Mouse (Mus musculus) heart, adult 18-20 months (tissue): ENCODE results near the gene Nxph4. TPM values are rescaled to one million over a fixed set of nuclear protein-coding genes. Genes with fewer than 3 reads are reported as not detected.

Experiments
- DNase-seq, 2 experiments: peaks; one replicate each; pipeline ENCODE4 v3.0.0; 2021 to 2022; ENCODE audit warnings: mixed read lengths in 1 of 2
- long read RNA-seq, 2 experiments: library from polyadenylated mRNA; stranded (forward); transcript quantifications; one replicate each; pipeline ENCODE4 v2.0.0; 2021
- total RNA-seq, 2 experiments: library from RNA; stranded (reverse); gene quantifications; 2 replicates each; pipeline ENCODE4 v1.2.3; 2021

Gene Nxph4
- total RNA-seq = under 1 TPM; 0.35 to 0.39 TPM
- long read RNA-seq, experiment 1 = 0 reads
- long read RNA-seq, experiment 2 = 0 reads

- no peak for DNase-seq
These were observed at the start of gene Nxph4 for GRCm38 (mm10) chr10:127534036-127534928. TSS of gene Nxph4 (minus strand) at chr10:127534559.

- DNase-seq = no peak
These were observed 49.3 kb upstream of the Nxph4 start for GRCm38 (mm10) chr10:127583649-127584048.

DNA sequence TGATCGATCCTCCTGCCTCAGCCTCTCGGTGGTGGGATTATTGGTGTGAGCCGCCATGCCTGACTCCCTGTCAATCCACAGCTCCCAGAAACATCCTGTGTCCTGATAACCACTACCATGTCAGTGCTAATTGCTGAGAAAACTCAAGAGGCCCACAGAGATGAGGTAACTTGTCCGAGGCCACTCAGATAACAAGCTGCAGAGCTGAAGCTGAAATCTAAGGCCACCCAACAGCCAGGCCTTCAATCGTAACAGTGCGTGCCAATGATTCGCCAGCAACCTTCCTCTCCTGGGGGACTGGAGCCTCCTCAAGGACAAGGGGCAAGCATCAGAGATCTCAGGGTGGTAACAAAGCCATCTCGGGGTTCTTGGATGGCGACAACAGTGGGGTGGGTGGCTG, 46.9 kb upstream of the Nxph4 start:
- DNase-seq = no peak

DNA sequence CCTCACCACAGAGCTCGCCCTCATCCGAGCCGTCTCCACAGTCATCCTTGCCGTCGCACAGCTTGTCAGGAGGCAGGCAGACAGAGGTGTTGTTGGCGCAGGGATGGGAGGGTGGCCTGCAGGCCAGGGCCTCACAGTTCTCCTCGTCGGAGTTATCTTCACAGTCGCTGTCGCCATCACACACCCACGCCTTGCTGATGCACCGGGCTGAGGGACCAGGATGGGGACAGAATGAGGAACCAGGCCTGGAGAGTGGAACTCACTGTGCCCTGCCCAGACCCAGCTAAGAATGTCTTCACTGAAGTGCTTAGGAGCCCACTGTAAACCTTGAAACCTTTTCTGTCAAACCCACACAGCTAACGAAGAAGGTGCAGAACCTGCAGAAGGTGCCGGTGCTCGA, 43.6 kb upstream of the Nxph4 start:
- DNase-seq = no peak

GRCm38 (mm10) chr10:127577156-127577555, 42.8 kb upstream of the Nxph4 start:
- DNase-seq = no peak

DNA sequence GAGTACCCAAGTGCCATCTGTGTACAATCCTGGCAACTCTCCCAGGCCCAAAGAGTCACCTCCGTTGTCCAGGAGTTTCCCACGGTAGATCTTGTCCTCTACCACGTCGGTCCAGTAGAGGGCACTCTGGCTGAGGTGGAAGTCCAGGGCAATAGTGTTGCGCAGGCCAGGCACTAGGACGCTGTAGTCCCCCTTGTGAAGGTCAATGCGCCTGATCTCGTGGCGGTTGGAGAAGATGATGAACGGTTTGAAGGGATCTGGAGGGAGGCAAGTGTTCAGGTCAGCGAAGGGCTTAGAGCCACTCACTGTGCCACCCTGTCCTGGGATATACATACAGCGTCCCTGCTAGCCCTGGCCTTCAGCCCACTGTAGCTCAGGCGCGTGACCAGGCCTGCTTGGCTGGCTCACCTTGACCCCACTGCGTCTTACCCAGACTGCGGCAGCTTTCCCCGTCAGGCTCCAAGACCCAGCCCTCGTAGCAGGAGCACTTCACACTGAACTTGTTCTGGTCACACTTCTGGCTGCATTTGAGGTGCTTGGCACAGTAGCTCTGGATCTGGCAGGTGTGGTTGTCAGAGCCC, 42.1 kb upstream of the Nxph4 start:
- peak; percentile 81 to 90 for DNase-seq

- DNase-seq = no peak
These were observed 41.4 kb upstream of the Nxph4 start for GRCm38 (mm10) chr10:127575741-127576140.

- no peak for DNase-seq
These were observed 37.9 kb upstream of the Nxph4 start for GRCm38 (mm10) chr10:127572281-127572680.

DNA sequence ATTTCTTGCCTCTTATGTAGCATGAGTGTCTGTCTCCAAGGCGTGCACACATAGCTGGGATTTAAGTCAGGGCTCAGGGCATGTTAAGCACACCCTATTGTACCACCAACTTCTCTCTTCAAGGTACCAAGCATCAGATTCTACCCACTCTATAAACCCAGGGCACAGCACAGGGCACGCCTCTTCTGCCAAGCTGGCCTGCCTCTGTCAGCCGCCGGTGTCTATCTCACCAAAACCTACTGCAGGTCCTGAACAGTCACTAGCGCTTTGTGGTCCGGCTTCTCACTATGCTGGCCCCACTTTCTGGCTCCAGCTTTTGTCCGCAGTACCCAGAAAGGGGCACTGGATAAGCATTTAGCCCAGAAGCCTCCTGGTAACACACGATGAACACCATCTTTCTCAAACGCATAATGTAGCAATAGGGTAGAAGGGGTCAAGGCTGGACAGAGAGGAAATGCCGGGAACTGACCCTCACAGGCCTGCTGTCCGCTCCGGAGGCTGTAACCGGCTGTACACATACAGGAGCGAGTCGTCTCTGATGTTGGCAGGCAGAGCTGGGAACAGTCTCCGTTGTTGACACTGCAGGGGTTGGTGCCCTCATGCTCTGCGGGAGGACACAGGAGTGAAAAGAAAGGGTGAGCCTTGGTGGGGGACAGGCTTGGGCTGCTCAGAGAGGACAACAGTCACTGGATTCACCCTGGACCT, 36.7 kb upstream of the Nxph4 start:
- no peak for DNase-seq

DNA sequence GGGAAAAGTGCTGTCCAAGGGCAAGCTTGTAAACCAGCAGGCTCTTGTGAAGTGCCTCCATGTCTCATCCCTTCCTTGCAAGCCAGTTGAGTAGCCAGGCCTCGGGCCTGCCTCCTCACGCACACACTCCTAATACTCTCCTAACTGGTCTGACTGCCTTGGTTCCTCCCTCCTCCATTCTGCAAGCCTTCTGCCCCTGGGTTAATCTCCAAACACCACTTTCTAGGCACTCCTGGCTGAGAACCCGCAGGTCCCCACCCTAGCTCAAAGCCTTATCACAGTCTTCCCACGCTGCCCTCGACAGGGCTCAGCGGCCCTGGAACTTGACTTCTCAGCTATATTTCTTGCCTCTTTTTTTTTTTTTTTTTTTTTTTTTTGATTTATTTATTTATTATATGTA, 36.0 kb upstream of the Nxph4 start:
- DNase-seq = no peak

- DNase-seq = peak; percentile 80 to 89
These were observed 35.1 kb upstream of the Nxph4 start for GRCm38 (mm10) chr10:127569450-127569849.

GRCm38 (mm10) chr10:127566553-127567326, 32.4 kb upstream of the Nxph4 start:
- DNase-seq = no peak

- DNase-seq = peak; percentile 48 to 74
These were observed 29.9 kb upstream of the Nxph4 start for GRCm38 (mm10) chr10:127564301-127564700.

DNA sequence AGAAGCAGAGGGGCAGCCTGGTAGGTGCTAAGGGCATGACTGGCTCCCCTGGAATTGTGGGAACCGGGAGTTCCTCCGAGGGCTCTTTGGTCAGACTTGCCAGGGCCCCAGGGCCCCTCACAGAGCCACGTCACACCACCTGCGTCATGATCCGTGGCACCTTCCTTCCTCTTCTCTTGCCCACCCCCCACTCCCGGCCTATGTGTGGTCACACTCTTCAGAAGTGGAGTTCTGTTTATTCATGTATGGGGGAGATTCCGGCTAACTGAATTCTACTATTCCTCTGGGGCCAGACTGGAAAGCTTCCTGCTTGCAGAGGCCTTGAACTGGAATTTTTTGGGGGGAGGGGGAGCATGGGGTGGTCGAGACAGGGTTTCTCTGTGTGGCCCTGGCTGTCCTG, 29.5 kb upstream of the Nxph4 start:
- no peak for DNase-seq

- no peak for DNase-seq
These were observed 26.8 kb upstream of the Nxph4 start for GRCm38 (mm10) chr10:127561145-127561544.

DNA sequence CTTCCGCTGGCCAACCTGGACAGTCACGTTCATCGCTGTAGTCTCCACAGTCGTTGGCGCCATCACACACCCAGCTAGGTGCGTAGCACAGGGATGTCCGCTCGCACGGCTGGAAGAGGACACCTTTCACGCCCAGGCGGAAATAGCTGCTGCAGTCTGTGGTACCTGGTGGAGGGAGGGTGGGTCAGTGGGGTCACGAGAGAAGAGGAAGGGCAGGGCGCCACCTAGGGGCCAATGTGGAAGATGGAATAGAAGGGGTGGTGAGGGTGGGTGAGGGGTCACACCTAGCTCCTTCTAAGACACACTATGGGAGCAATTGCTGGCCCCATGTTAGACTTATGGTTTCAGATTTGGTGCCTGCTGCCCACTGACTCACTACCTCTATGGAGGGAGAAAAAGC, 23.0 kb upstream of the Nxph4 start:
- DNase-seq = no peak

DNA sequence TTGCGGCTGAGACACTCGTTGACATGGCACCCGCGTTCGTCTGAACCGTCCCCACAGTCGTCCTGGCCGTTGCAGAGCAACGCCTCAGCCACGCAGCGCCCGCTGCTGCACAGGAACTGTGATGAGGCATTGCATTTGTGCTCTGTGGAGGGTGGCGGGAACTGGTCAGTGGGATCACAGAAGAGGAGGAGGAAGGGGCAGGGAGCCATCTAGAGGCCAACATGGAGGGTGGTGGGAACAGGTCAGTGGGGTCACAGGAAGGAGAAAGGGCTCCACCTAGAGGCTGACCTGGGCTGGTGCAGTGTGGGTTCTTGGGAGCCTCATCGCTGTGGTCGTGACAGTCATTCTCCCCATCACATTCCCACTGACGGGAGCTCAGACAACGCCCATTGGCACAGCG, 21.3 kb upstream of the Nxph4 start:
- no peak for DNase-seq

DNA sequence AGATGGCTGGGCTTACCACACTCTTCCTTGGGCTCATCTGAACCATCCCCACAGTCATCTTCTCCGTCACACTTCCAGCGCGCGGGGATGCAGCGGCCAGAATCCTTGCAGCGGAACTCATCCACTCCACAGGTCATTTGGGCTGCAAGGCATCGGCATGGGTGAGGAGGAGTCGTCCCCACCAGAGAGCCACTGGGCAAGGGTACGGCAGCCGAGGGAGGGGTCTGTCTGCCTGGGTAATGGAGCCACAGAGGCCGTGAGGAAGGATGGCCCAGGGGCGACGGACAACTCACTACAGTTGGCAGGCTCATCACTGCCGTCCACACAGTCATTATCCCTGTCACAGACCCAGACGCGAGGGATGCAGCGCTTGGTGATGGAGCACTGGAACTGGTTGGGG, 15.5 kb upstream of the Nxph4 start:
- no peak for DNase-seq

GRCm38 (mm10) chr10:127548236-127548635, 13.9 kb upstream of the Nxph4 start:
- DNase-seq = no peak

- DNase-seq = no peak
These were observed 12.1 kb upstream of the Nxph4 start for GRCm38 (mm10) chr10:127546505-127546904.

DNA sequence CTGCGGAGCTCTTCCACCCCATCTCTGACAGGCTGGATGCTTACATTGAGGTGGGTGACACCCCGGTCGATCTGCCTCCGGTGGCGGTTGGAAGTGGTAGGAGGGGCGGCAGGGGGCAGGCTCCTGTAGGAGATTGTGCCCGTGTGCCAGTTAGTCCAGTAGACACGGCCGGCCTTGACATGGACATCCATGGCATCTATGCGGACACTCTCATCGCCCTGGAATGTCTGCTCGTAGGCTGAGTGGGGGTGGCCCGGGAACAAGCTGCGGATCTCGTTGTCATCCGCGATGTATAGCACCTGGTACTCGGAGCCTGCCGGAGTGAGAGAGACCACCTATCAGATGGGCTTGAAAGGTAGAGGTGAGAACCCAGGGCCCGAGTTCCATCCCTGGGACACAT, 10.0 kb upstream of the Nxph4 start:
- DNase-seq = no peak

GRCm38 (mm10) chr10:127543916-127544315, 9.6 kb upstream of the Nxph4 start:
- no peak for DNase-seq
